Mouse (Mus musculus): ENCODE measurements around the gene Ado. TPM values are rescaled to one million over a fixed set of nuclear protein-coding genes. Genes with fewer than 3 reads are reported as not detected.

Ado gene
- total RNA-seq, 2 experiments from 2014 or later: 36.6 to 37.7 TPM

DNA sequence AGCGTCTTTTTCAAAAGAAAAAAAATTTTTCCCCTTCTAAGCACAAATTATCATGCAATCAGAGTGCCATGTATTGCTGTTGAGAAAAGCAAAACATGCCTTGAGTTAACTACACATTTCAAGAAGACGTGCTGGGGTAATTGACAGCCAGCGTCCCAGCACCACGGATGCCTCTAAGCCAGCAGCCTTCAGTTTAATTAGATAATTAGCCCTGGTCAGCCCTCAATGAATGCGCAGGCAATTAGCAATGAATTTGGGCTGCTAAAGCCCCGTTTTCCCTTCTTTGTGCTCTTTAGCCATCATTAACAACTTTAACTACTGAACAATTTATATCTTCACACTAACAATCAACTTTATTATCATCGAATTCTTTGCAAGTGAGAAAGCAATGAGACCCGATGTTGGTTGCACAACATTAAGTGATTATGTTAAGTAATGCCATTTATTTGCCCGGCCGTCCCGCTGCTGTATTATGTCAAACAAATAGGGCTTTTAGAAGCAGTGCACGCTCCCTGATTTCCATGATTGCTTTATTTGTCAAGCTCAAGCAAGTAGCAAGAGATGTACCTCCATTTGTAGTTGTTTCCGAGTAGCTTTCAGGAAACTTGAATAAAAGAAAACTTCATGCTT is 11.1 kb upstream of the Ado start:
- intact Hi-C loops (cut with DNase I): no loop called here
- H3K4me3 ChIP-seq: no peak overlapping the region
- no peak overlapping the region for H3K27ac ChIP-seq
- no peak for DNase-seq (ENCODE audit: extremely low spot score in 1 of 2, low spot score in 2 of 2)
- TF ChIP-seq CTCF (IDR thresholded peaks at IDR 0.05): no peak

GRCm38 (mm10) chr10:67558053-67558452 is 9.3 kb upstream of the Ado start:
- DNase-seq (ENCODE audit: extremely low spot score in 1 of 2, low spot score in 2 of 2): no peak
- TF ChIP-seq CTCF (IDR thresholded peaks at IDR 0.05): no peak
- no peak overlapping the region for H3K27ac ChIP-seq
- no peak overlapping the region for H3K4me3 ChIP-seq
- intact Hi-C loops (cut with DNase I): no loop called here

GRCm38 (mm10) chr10:67548261-67548854 is 397 bp downstream of the Ado start:
- DNase-seq (ENCODE audit: extremely low spot score in 1 of 2, low spot score in 2 of 2): no peak
- intact Hi-C loops (cut with DNase I): no loop called here
- Histone ChIP-seq H3K27ac (peak overlapping the region; percentile 99), H3K4me3 (peak overlapping the region; percentile 97)
- TF ChIP-seq CTCF (IDR thresholded peaks at IDR 0.05): no peak

DNA sequence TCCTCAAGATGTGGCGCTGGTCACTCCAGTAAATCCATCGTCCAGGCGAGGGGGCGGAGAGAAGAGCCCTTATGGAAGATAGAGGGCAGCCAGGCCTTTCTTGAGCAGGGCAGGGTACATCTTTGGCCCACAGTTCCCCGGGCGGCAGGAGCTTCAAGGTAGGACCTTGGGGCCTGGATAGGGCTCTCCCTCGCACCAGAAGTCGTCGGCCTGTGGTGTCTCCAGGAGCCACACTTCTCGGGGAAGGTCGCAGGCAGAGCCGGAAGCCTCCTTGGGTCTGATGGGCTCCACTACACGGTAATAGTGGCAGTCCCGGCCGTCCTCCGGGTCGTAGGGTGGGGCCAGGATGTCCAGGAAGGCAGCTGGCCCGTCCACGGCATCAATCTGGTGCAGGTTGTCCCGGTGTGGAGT is 900 bp downstream of the Ado start:
- DNase-seq (ENCODE audit: extremely low spot score in 1 of 2, low spot score in 2 of 2): no peak
- peak overlapping the region; percentile 97 for H3K4me3 ChIP-seq
- TF ChIP-seq CTCF (IDR thresholded peaks at IDR 0.05): no peak
- H3K27ac ChIP-seq: peak overlapping the region; percentile 99
- intact Hi-C loops (cut with DNase I): loop anchor here (1.0 kb wide), 1 partner anchor 9 kb away; no protein-coding TSS in a partner anchor

DNA sequence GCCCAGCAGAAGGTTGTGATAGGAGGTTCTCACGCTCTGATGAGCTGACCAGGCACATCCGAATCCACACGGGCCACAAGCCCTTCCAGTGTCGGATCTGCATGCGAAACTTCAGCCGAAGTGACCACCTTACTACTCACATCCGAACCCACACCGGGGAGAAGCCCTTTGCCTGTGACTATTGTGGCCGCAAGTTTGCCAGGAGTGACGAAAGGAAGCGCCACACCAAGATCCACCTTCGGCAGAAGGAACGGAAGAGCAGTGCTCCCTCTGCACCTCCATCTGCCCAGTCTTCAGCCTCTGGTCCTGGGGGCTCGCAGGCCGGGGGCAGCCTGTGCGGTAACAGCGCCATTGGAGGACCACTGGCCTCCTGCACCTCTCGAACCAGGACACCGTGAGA is 8.2 kb downstream of the Ado start:
- H3K4me3 ChIP-seq: no peak overlapping the region
- no peak for DNase-seq (ENCODE audit: extremely low spot score in 1 of 2, low spot score in 2 of 2)
- no peak overlapping the region for H3K27ac ChIP-seq
- no peak for TF ChIP-seq CTCF (IDR thresholded peaks at IDR 0.05)
- intact Hi-C loops (cut with DNase I): no loop called here

DNA sequence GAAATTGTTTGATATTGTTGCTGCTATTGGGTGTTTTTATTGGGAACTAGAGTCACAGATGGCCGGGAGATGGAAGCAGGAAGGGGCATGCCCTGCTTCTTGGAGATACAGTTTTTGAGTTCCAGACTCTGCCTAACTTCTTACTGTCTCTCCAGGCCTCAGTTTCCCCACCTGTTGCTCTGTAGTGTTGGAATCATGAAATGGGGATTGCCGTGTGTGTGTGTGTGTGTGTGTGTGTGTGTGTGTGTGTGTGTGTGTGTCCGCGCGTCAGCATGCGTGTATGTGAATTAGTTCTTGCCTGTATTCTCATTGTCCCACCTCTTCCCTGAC is 9.4 kb downstream of the Ado start:
- H3K4me3 ChIP-seq: peak overlapping the region; percentile 72
- no peak for TF ChIP-seq CTCF (IDR thresholded peaks at IDR 0.05)
- intact Hi-C loops (cut with DNase I): loop anchor here (1.0 to 10.0 kb wide), 5 partner anchors 8 to 635 kb away; no protein-coding TSS in a partner anchor
- DNase-seq (ENCODE audit: extremely low spot score in 1 of 2, low spot score in 2 of 2): no peak
- no peak overlapping the region for H3K27ac ChIP-seq

- intact Hi-C loops (cut with DNase I): loop anchor here (1.0 to 10.0 kb wide), 5 partner anchors 9 to 634 kb away; no protein-coding TSS in a partner anchor
- TF ChIP-seq CTCF (IDR thresholded peaks at IDR 0.05): no peak
- no peak overlapping the region for H3K27ac ChIP-seq
- peak; percentile 38 to 49 for DNase-seq (ENCODE audit: extremely low spot score in 1 of 2, low spot score in 2 of 2)
- peak overlapping the region; percentile 72 for H3K4me3 ChIP-seq
Observed at GRCm38 (mm10) chr10:67538585-67539400, 10.0 kb downstream of the Ado start.

DNA sequence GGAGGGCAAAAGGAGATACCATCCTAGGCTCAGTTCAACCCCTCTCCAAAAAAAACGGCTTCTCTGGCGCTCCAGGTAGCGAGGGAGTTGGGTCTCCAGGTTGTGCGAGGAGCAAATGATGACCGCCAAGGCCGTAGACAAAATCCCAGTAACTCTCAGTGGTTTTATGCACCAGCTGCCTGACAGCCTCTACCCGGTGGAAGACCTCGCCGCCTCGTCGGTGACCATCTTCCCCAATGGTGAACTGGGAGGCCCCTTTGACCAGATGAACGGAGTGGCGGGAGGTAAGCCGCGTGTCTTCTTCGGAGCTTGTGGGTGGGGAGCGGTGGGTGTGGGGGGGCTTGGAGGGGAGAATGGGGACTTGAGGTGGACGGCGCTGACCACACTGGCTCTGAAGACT is 10.6 kb downstream of the Ado start:
- H3K4me3 ChIP-seq: peak overlapping the region; percentile 72
- no peak for DNase-seq (ENCODE audit: extremely low spot score in 1 of 2, low spot score in 2 of 2)
- no peak for TF ChIP-seq CTCF (IDR thresholded peaks at IDR 0.05)
- intact Hi-C loops (cut with DNase I): loop anchor here (5.0 to 10.0 kb wide), 4 partner anchors 109 to 633 kb away; no protein-coding TSS in a partner anchor
- no peak overlapping the region for H3K27ac ChIP-seq

DNA sequence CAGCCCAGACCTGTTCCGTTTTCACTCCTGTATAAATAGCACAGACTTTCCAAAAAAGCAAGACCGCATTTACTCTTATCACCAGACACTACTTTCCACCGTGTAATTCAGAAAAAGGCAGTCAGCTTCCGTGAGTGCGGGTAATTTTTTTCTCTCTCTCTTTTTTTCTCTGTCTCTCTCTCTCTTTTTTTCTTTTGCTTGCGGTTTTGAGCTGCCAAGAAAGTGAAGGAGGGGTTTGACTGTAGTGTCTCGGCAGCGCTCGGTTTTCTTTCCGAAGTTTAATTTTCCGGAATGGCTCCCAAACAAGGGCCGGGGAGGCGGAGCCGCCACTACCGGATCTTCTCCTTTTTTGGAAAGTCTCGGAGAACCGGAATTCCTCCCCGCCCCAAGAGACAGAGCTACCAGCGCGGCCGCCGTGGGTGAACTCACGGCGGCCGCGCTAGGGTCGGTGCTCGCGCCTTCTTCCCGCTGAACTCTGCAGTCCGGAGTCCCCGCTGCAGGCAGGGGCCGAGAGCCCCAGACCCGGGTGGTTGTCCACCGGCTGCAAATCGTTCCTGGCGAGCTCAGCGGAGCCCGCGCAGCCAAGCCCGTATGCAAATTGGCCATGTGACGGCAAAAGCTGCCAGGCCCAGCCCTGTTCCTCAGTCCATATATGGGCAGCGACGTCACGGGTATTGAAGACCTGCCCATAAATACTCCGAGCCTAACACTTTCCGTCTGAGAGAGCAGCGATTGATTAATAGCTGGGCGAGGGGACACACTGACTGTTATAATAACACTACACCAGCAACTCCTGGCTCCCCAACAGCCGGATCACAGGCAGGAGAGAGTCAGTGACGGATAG is 11.4 kb downstream of the Ado start:
- peak overlapping the region; percentile 72 for H3K4me3 ChIP-seq
- intact Hi-C loops (cut with DNase I): loop anchor here (1.0 to 10.0 kb wide), 9 partner anchors 45 to 633 kb away; no protein-coding TSS in a partner anchor
- H3K27ac ChIP-seq: peak overlapping the region; percentile 83
- peak; percentile 83 to 84 for DNase-seq (ENCODE audit: extremely low spot score in 1 of 2, low spot score in 2 of 2)
- TF ChIP-seq CTCF (IDR thresholded peaks at IDR 0.05): no peak

- H3K27ac ChIP-seq: no peak overlapping the region
- DNase-seq (ENCODE audit: extremely low spot score in 1 of 2, low spot score in 2 of 2): peak; percentile 37 to 65
- peak overlapping the region; percentile 72 for H3K4me3 ChIP-seq
- no peak for TF ChIP-seq CTCF (IDR thresholded peaks at IDR 0.05)
- intact Hi-C loops (cut with DNase I): loop anchor here (1.0 to 10.0 kb wide), 10 partner anchors 44 to 632 kb away; no protein-coding TSS in a partner anchor
Observed at GRCm38 (mm10) chr10:67536621-67537141, 12.1 kb downstream of the Ado start.

GRCm38 (mm10) chr10:67535972-67536371 is 12.8 kb downstream of the Ado start:
- Histone ChIP-seq H3K27ac (no peak overlapping the region), H3K4me3 (peak overlapping the region; percentile 72)
- peak; percentile 73 to 74 for DNase-seq (ENCODE audit: extremely low spot score in 1 of 2, low spot score in 2 of 2)
- intact Hi-C loops (cut with DNase I): loop anchor here (1.0 to 10.0 kb wide), 8 partner anchors 53 to 631 kb away; no protein-coding TSS in a partner anchor
- TF ChIP-seq CTCF (IDR thresholded peaks at IDR 0.05): peak; percentile 84
